Mouse (Mus musculus) kidney, embryonic 14.5 days (tissue): ENCODE measurements around the gene Plcxd3. TPM values are rescaled to one million over a fixed set of nuclear protein-coding genes. Genes with fewer than 3 reads are reported as not detected.

Experiments
- ATAC-seq: fragments of 200-750 bp; cut with Nextera tagmentation; 2 replicates; pipeline ENCODE4 v1.8.0; 2017; ENCODE audit warnings: moderate number of reproducible peaks, mild to moderate bottlenecking, moderate TSS enrichment, moderate library complexity; ENCODE audit not compliant: low FRiP score, low TSS enrichment
- H3K27ac ChIP-seq: fragments of 300-500 bp; sonication (generic); 2 replicates; pipeline ENCODE4 v1.5.1; 2014; ENCODE audit warnings: low read depth, mild to moderate bottlenecking, low read length, moderate library complexity, mixed read lengths
- H3K27me3 ChIP-seq: fragments of 300-500 bp; sonication (generic); 2 replicates; pipeline ENCODE4 v1.6.1; 2014; ENCODE audit warnings: mild to moderate bottlenecking, low read length; ENCODE audit not compliant: control insufficient read depth, insufficient read depth
- H3K36me3 ChIP-seq: fragments of 300-500 bp; sonication (generic); 2 replicates; pipeline ENCODE4 v1.6.1; 2014; ENCODE audit warnings: low read length, mixed read lengths; ENCODE audit not compliant: control insufficient read depth, insufficient read depth
- H3K4me1 ChIP-seq: fragments of 300-500 bp; sonication (generic); 2 replicates; pipeline ENCODE4 v1.6.1; 2014; ENCODE audit warnings: low read length, mixed read lengths; ENCODE audit not compliant: control insufficient read depth, insufficient read depth
- H3K4me2 ChIP-seq: fragments of 300-500 bp; sonication (generic); replicated peaks from 2 replicates; pipeline ENCODE4 v1.6.1; 2014; ENCODE audit warnings: low read depth, mild to moderate bottlenecking, low read length
- H3K4me3 ChIP-seq: fragments of 300-500 bp; sonication (generic); 2 replicates; pipeline ENCODE4 v1.5.1; 2014; ENCODE audit warnings: mild to moderate bottlenecking, low read length
- H3K9ac ChIP-seq: fragments of 300-500 bp; sonication (generic); 2 replicates; pipeline ENCODE4 v1.6.1; 2014; ENCODE audit warnings: low read depth, mild to moderate bottlenecking, low read length, moderate library complexity
- H3K9me3 ChIP-seq: fragments of 300-500 bp; sonication (generic); 2 replicates; pipeline ENCODE4 v1.6.1; 2016; ENCODE audit warnings: low read length; ENCODE audit not compliant: control insufficient read depth
- WGBS: fragments of 180-500 bp; shearing (Covaris S2); extraction: QIAGEN DNeasy Blood & Tissue Kit; methylation state at CpG from one replicate; pipeline ENCODE4 v1.1.7; 2014; 5-methylcytosine and 5-hydroxymethylcytosine counted together
- polyA plus RNA-seq: library from polyadenylated mRNA; unstranded; fragments of >200 nt; fragmentation: Nextera tagmentation; extraction: Ambion mirVana; gene quantifications from 2 replicates; pipeline ENCODE4 v1.2.1, GENCODE M21; 2014

Plcxd3 gene
- polyA plus RNA-seq, 1 experiment from 2014 or later: 2.7 TPM

DNA sequence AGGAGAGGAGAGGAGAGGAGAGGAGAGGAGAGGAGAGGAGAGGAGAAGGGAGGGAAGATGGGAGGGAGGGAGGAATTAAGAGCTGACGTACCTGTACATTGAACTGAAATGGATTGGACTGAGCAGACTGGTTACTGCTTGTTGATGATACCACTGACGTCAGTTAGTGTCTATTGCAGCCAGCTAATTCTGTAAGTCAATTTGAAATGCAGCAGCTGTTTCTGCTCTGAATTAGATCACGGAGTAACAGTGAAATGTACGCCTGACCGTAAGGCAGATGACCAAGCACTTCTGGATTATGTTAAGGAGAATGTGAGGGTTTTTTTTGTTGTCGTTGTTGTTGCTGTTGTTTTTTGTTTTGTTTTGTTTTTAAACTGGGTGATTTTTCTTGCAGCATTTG lies 230.3 kb downstream of the Plcxd3 start:
- Histone ChIP-seq H3K4me2 (no peak overlapping the region), H3K27me3 (no peaks in the 10 kb centered on the region), H3K36me3 (no peaks in the 10 kb centered on the region), H3K4me3 (no peak overlapping the region), H3K9me3 (no peaks in the 10 kb centered on the region), H3K4me1 (no peaks in the 10 kb centered on the region), H3K27ac (no peak overlapping the region), H3K9ac (no peak overlapping the region)
- WGBS: 53% methylated on average over 6 of the region's 6 CpGs
- ATAC-seq: peak; percentile 35; the same call in 1 of the 2 replicates
